Mouse (Mus musculus): ENCODE measurements around the gene Lrrc4.

DNA sequence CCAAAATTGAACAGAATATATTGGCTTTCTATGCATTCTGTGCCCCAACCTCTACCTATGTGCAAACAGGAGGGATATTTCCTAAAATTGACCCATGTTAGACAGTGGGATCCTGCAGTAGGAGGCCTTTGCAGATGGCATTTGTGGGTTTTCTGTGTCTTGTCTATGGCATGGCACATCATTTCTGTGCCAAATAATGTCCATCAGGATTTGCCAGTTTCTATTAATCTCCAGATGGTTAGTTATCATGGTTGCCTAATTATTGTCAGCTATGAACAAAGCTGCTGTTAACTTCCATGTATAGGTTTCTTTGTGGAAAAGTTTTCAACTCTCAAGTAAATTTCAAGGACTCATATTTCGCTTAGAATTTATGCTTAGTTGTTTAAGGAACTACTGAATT is 164.0 kb downstream of the Lrrc4 start:
- no peak for TF ChIP-seq CTCF (IDR thresholded peaks at IDR 0.05; ENCODE audit: low read depth, low read length)
- no peak for TF ChIP-seq GATA1 (IDR thresholded peaks at IDR 0.05; ENCODE audit: borderline replicate concordance, low read length)
